Mouse (Mus musculus) CD4-positive, CD25-positive, alpha-beta regulatory T cell, adult 2 months (primary cell): Measurements from ENCODE around the gene Dkk1.
A peak's percentile ranks its signal among the peaks of the same experiment; 100 is the strongest.
"Not testable (repeated sequence)": the region's sequence is repeated elsewhere in the genome, so short reads cannot be mapped to it uniquely, and the experiment has no call there.

Experiments
- DNase-seq: peaks from one replicate; pipeline ENCODE4 v3.0.0-alpha.2; 2012; ENCODE audit warnings: low read depth, low spot score

Gene Dkk1

DNA sequence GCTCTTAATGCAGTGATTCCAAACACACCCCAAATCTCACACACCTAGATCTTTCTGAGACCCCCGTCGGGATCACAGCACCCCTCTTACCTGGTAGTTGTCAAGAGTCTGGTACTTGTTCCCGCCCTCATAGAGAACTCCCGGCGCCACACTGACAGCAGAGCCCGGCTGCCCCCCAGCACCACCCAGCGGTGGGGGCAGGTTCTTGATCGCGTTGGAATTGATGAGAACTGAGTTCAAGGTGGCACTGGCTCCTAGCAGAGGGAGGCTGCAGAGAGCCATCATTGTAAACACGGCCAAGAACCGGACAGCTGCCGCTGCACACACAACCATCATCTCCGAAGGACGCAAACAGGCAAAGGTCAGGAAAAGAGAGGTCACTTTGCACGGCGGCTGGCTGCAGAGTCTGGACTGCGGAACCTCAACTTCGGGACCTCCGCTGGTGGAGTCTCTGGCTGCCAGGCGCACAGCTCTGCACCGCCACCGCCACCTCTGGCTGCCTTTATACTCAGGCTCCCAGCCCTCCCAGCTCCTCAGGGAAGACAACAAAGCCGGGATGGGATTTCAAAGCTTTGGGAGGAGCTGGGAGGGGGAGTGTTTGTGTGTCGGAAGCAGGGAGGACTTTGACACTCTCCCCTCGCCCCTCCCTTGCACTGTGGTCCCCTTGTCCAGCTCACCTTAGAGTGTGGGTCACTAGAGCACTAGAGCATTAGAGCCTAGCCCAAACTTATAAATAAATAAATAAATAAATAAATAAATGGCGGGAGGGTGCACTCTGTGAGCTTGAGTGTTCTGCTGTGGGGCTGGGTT lies at the start of gene Dkk1:
TSS of gene Dkk1 (minus strand) at position 622 of the 810 bp plus-strand sequence.
- DNase-seq, result no peak

DNA sequence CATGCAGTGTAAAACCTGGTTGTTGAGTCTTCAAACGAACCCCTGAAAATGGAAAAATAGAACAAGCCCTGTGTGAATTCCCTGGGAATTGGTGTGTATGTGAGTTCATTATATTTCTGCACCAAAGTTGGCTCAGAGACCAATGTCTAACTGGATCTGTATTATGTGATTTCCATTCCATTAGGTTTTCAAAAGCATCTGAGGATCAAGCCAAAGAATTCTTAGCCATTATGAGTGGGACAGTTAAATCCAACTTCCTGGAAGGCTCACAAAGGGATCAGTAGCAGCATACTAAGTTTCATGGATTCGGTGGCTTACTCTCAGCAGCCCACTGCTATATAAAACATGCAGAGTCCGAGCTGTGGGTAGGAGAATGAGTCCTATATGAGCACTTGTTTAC lies 36.9 kb upstream of the Dkk1 start:
- no peak for DNase-seq

DNA sequence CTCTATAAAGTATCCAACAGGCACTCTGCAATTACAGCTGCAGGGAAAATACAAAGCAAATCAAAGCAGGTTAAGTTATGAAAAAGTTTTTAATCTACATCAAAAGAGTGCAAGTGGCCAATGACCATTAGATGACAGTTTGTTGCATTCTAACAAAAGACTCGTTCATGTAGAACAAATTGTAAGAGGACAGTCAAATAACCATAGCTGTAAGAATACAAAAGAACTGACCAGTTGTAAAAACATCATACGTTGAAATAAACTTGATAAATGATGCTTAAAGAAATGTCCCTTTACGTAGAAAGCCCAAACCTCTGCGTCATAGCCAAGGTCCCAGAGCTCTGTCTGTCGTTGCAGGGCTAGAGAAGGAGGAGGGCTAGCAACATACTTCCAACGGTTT lies 15.1 kb upstream of the Dkk1 start:
- no peak for DNase-seq

DNA sequence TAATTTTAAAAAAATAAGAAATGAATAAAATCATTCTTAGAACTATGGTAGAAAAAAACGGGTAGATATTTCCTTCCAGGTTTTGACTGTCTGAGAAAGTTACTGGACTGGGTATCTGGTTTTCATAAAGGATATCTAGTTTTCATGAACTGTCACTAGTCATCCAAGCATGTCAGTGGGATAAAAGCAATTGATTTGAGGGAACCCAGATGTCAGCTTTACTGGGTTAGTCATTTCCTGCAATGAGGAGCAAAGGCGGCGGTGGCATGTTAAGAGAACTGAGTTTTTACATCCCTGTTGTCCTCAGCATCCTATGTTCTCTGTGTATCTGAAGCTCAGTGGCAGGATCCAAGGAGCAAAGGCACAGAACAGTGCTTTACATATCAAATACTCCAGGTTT lies 14.4 kb upstream of the Dkk1 start:
- no peak for DNase-seq

DNA sequence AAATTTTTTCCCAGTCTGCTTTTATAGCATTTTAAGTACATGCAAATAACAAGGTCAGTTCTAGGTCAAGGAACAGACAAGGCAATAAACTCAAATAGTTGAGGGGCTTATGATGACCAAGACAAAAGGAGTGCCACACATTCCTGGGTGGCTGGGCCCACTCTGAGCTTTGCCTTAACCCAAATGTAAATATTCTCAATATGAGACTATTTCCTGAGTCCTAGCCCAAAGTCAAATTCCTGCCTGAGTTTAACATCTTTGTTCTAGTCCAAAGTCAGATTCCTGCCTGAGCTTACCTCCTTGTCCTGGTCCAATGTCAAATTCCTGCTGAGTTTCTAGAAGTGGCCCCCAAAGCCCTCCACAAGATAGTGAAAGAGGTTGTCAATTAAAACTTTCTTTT lies 8.6 kb upstream of the Dkk1 start:
- DNase-seq, result no peak

DNA sequence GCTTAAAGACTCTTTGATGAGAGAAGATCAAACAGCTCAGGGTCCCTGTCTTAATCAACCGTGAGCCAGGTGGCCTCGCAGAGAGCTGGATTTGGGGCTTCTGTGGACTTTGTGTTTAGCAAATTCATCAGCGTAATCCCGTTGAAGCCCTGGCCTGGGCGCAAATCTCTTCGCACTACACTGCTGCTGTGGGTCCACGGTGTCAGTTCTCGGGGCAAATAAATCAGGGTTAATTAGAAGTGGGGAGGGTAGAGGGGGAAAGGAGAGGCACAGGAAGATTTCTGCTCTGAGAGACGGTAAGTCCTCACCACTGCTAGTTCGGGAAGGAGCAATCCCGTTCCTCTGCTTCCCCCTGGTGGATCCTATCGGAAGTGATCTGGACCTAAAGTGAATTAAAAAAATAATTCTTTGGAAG lies 5.0 kb upstream of the Dkk1 start:
- DNase-seq, result peak; percentile 56

DNA sequence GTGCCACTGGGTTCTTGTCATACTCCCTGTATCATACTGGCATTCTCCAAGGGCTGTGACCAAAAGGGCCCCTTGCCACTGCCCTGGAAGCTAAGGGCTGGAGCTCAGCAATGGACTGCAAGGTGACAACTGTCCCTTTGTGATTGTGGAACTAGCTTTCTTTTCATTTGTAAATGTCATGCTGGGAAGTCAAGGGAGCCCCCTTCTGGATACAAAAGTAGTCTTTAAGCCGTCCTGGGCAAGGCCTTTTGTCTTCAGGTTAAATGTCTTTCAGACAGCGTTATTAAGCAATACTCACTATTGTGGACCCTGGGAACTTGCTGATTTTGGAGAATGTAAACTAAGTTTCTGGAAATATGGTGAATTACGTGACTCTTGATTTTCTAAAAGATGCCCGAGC lies 4.3 kb upstream of the Dkk1 start:
- no peak for DNase-seq

DNA sequence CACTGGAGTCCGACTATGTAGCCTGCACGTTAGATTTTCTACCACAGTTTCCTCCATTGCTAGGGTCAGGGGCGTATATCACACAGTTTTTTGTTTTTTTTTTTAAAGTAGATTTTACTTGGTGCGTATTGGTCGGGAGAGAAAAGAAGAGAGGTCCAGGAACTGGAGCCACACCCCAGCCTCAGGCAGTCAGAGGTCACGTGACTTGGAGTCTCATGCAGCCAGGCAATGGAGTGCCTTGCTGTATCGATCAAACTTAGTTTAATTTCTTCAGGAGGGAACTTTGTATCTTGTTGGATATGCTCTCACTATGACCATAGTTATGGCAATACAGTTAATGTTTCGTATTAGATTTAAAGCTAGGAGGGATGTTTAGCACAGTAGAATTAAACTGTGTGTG lies 2.8 kb upstream of the Dkk1 start:
- DNase-seq, result no peak

DNA sequence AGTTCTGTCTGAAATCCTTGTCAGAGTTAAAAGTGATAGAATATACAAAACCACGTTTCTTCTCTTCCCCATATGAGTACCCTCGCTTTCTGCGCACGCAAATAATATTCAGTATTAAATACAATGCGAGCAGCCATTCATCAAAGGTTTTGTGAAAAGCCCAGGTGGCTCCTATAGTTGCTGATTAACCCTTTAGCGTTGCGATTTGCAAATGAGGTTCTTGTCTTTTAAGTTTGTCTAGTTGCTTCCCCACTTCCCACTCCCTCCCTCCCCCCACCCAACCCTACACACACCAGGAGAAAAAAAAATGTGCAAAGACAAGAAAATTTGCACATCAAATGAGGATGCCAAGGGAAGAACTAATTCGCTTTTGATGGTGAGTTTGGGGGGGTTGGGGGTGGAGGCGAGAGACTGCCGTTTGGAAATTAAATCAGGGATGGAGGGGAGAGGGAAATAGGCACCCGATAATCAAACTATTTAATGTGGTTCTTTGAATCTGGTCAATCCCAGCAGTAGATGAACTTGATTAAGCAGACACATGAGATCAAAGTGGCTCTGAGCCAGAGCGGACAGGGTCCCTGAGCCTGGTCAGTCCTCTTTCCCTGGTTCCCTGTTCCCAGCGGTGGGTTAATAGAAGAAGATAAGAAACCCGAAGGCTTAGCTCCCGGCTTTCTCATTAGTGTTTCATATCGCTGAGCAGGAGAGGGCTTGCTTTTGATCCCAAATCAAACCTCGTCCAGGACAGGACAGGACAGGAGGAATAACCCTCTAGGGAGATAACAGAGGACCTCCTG lies 586 bp upstream of the Dkk1 start:
- no peak for DNase-seq

DNA sequence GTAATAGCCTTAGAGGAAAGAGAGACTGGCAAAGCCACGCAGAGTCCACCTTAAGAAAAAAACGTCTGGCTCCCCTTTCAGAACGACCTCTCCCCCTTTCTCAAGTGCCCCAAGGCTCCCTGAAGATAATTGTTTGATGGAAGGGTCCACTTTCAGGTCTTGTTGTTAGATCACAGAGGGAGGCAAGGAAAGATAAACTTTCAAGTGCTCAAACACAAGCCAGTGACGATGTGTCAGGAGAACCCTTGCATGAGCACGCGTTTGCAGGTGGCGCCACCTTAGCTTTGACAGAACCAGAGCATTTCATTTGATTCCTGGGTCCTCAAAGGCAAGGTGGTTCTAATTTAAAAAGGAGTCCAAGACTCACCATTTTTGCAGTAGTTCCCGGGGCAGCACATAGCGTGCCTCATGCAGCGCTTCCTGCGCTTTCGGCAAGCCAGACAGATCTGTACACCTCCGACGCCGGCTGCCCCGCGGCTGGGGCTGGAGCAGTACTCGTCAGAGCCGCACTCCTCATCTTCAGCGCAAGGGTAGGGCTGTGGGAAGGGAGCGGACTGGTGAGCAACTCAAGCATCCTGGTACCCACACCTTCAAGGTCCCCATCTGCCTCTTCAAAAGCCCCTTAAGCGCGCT lies 938 bp downstream of the Dkk1 start:
- DNase-seq, result no peak

DNA sequence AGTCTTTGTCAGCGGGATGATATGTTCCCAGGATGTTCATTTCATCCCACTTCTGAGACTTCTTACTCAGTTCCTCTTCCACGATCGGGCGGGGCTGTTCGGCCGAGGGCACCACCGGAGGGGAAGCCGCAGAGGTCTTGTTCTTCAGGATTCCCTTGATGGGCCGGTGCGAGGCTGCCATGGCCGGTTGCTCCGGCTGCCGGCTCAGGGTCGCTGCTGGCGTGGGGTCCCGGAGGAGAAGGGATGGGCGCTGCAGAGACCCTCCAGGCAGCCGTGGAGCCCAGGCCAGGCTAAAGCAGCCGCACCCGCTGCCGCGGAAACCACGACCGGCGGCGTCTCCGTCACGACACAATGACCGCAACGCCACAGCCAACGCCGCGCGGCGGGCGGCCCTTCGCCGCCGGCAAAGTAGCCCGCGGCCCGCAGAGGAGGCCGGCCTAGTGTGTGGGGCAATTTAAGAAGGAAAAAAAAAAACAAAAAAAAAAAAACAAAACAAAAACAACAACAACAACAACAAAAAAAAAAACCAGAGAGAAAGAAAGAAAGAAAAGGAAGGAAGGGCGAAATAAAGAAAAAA lies 10.0 kb downstream of the Dkk1 start:
- not testable (repeated sequence) for DNase-seq

DNA sequence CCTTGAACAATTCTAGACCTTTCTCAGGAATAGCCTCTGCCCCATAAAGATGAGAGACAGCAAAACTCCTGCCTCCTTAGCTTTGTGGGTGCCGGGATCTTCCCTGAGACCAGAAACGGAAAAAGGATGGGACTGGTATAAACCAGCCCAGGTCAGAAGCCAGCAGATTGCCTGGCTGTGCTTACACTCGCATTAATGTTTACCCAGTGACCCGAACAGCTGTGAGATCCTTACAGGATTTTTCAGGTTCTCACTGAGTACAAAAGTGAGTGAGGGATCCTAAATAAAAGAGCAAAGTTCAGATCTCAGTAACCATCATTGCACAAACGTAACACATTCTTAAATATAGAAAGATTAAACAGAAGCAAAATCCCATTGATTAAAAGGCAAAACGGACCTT lies 32.7 kb downstream of the Dkk1 start:
- DNase-seq, result no peak

DNA sequence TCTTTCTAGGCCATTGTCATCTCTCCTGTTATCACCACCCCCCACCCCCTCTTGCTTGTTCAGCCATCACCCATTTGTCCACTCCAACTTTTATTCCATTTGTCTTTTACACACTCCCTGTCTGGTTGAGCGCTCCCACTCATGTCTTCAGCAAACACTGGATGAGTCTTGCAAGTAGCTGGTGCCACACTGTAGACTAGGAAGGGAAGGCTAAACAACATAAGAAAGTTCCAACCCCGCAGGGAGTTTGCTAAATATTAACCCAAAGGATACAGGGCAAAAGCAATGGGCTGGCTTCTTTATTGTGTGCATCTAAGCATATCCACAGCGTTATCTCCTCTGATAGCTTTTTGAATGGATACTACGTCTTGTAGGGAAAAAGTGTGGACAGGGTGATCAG lies 39.0 kb downstream of the Dkk1 start:
- no peak for DNase-seq

DNA sequence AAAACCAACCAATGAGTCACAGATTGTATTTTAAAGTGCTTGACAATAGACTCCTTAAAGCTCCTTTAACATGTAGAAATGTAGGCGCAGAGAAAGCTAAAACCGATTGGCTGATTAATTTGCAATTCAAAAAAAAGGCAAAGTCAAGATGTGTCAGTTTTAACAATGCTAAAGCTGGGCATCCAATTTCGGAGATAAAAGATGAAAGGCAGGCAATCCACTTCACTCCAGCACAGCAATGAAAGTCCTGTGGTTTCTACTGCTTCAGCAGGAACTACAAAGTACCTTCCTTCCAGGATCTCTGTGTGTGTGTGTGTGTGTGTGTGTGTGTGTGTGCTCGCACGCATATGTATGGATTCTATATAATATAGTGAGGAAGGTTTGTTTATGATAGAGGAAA lies 44.0 kb downstream of the Dkk1 start:
- DNase-seq, result no peak
